Mouse (Mus musculus): Measurements from ENCODE around the gene Pdk4. TPM values are rescaled to one million over a fixed set of nuclear protein-coding genes. Genes with fewer than 3 reads are reported as not detected.

Gene Pdk4
- polyA plus RNA-seq, 1 experiment from 2014 or later: not detected

GRCm38 (mm10) chr6:5474021-5474420 is 22.1 kb downstream of the Pdk4 start:
- H3K27ac ChIP-seq: no peak overlapping the region
- H3K79me2 ChIP-seq (ENCODE audit: inconsistent target): no peaks in the 10 kb centered on the region
- no peak overlapping the region for H3K4me3 ChIP-seq (ENCODE audit: inconsistent target)
- H3K36me3 ChIP-seq (ENCODE audit: inconsistent target): no peaks in the 10 kb centered on the region
- 73% methylated on average over 1 of the region's 1 CpGs for WGBS (ENCODE audit: missing documents)

- Histone ChIP-seq H3K4me3 (ENCODE audit: inconsistent target) (no peak overlapping the region), H3K27ac (no peak overlapping the region), H3K79me2 (ENCODE audit: inconsistent target) (no peaks in the 10 kb centered on the region), H3K36me3 (ENCODE audit: inconsistent target) (no peaks in the 10 kb centered on the region)
- whole genome bisulfite sequencing (ENCODE audit: missing documents): 91% methylated on average over 2 of the region's 2 CpGs
These were observed 23.4 kb downstream of the Pdk4 start for GRCm38 (mm10) chr6:5472692-5473091.

DNA sequence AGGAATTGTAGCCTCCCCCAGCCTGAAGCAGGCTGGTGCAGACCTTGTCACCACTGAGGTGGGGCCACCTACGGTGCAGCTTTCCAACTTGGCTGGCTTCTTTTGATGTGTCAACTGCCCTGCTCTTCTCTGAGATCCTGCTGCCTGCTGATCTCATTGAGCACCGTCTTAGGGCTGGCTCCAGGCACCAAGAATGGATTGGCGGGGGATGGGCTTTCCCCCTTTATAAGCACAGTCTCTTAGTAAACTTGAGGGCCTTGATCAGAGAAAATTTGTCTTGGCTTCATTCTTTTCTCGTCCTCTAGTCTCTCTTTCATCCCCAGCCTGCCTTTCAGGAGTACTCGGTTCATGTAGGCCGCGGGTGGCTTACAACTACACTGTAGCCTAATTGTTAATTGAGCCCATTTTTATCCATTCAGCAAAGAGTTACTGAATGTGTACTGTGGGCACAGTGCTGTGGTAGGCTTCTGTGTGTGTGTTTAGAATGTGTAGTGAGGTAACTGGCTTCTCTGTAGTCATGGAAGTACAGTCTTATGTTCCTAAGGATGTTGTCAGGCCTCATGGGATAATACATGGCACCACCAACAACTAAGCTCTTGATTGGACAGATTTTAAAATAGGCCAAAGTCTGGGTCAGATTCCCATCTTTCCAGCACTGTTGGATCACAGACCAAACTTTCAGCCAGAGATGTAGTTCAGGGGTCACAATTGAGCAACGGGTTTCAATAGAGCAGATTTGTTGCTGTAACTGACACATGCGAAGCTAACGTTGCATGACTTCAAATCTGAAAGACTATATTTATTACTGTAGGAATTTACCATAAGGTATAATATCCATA is 25.4 kb downstream of the Pdk4 start:
- WGBS (ENCODE audit: missing documents): 99% methylated on average over 8 of the region's 10 CpGs
- no peaks in the 10 kb centered on the region for H3K79me2 ChIP-seq (ENCODE audit: inconsistent target)
- no peak overlapping the region for H3K4me3 ChIP-seq (ENCODE audit: inconsistent target)
- no peaks in the 10 kb centered on the region for H3K36me3 ChIP-seq (ENCODE audit: inconsistent target)
- no peak overlapping the region for H3K27ac ChIP-seq

DNA sequence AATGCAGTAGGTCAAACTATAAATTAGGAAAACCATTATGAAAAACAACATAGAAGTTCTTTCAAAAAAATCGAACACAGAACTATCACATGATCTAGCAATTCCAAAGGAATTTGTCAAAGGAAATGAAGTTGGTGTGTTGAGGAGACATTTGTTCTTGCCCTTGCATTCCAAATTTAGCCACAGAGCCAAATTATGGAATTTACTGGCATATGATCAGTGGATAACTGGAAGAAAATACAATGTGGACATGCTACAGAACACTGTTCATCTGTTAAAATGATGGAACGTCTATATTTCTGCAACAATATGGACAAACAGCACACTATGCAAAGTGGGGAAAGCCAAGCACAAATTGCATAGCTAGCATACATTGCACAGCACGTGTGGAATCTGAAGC is 40.3 kb downstream of the Pdk4 start:
- no peaks in the 10 kb centered on the region for H3K36me3 ChIP-seq (ENCODE audit: inconsistent target)
- 76% methylated on average over 3 of the region's 3 CpGs for WGBS (ENCODE audit: missing documents)
- H3K79me2 ChIP-seq (ENCODE audit: inconsistent target): no peaks in the 10 kb centered on the region
- no peak overlapping the region for H3K27ac ChIP-seq
- H3K4me3 ChIP-seq (ENCODE audit: inconsistent target): no peak overlapping the region

DNA sequence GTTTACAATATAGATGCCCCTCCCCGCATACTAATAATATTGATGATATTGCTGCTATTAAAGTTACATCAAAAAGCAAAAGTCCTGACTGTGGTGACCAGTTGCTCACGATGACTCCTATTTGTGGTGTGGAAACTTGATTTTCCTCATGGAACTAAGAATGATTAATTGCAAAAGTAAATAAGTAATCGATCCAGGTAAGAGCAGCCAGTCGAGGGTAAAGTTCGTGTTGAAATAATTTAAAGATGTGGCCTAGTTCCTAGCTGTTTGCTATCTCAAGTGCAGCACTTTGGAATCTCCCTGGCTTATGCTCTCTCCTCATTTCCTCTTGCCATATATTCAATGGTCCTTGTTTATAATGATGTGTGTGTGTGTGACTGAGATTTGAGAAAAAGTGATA is 46.2 kb downstream of the Pdk4 start:
- WGBS (ENCODE audit: missing documents): 98% methylated on average over 5 of the region's 5 CpGs
- H3K36me3 ChIP-seq (ENCODE audit: inconsistent target): no peaks in the 10 kb centered on the region
- no peak overlapping the region for H3K27ac ChIP-seq
- no peak overlapping the region for H3K4me3 ChIP-seq (ENCODE audit: inconsistent target)
- H3K79me2 ChIP-seq (ENCODE audit: inconsistent target): no peaks in the 10 kb centered on the region

DNA sequence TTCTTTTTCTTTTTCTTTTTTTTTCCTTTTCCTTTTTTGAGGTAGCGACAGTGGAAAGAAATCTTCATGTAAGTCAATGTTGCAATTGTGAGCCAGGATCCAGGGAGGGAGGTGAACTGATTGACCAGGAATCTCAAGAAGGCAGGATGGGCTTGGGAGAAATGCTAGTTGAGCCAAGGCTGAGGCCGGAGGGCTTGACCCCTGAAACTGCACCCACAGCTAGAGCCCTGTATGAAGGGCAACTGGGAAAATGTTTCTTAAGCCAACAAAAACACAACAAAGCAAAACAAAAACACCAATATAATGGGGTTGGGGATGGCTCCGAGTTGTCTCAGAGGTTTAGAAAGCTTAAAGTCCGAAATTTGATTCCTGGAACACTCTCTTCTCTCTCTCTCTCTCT is 47.7 kb downstream of the Pdk4 start:
- Histone ChIP-seq H3K4me3 (ENCODE audit: inconsistent target) (no peak overlapping the region), H3K27ac (no peak overlapping the region), H3K36me3 (ENCODE audit: inconsistent target) (no peaks in the 10 kb centered on the region), H3K79me2 (ENCODE audit: inconsistent target) (no peaks in the 10 kb centered on the region)
- 80% methylated on average over 4 of the region's 4 CpGs for WGBS (ENCODE audit: missing documents)

DNA sequence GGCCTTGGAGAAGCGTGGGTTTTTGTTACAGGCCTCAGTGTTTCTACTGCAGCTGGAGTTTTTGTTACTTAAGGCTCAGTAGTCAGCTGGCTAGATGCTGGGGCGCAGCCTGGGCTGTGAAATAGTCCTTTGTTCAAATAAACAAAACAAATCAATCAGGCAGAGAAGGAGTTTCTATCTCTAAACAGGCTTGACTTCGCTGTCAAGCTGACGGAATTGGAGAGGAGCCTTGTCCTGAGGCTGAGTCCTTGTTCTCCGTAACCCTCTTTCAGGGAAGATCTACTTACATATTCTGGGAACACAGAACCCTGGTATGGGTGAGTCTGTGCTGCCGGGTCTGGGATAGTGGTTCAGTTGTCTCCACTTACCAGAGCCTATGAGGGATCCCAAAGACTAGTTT is 48.6 kb downstream of the Pdk4 start:
- Histone ChIP-seq H3K79me2 (ENCODE audit: inconsistent target) (no peaks in the 10 kb centered on the region), H3K4me3 (ENCODE audit: inconsistent target) (no peak overlapping the region), H3K27ac (no peak overlapping the region), H3K36me3 (ENCODE audit: inconsistent target) (no peaks in the 10 kb centered on the region)
- 94% methylated on average over 6 of the region's 6 CpGs for WGBS (ENCODE audit: missing documents)

DNA sequence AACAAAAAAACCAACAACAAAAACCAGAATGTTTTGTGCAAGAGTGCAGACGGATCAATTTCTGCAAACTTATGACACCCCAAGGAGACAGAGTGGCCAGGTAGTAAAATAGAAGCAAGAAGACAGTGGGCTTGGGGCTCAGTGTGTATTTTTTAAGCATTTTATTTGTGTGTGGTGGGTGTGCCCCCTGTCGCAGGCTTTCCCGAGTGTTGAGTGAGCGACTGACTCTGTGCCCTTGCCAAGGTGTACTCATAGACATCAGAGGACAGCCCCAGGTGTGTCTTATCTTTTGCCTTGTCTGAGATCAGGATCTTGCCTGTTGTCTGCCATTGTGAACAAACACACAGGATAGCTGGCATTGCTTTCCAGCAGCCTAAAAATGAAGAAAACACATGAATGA is 49.1 kb downstream of the Pdk4 start:
- WGBS (ENCODE audit: missing documents): 93% methylated on average over 4 of the region's 4 CpGs
- no peaks in the 10 kb centered on the region for H3K36me3 ChIP-seq (ENCODE audit: inconsistent target)
- H3K27ac ChIP-seq: no peak overlapping the region
- no peaks in the 10 kb centered on the region for H3K79me2 ChIP-seq (ENCODE audit: inconsistent target)
- no peak overlapping the region for H3K4me3 ChIP-seq (ENCODE audit: inconsistent target)

DNA sequence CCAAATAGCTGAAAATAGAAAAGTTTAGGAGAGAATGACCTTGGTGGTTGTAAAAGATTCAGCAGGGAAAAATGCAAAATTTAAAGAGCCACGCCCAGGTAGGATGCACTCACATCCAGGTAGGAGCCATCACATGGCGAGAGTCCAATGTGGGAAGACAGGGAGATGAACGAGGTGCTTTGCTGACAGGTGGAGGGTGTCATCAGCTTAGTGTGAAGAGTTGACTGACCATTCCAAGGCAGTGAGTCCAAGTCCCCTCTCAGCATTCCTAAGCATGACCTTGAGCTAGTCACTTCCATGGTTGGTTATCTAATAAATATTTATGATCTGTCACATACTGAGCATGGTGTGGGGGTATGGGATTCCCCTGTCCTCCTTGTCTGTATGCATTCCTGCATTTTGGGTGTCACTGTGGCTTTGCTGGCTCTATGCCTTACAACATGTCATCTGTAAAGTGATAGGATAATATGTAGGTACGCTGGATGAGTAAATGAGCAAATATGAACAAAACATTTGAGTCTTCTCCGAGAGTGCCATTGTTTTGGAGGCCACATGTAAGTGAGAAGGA is 51.7 kb downstream of the Pdk4 start:
- Histone ChIP-seq H3K4me3 (ENCODE audit: inconsistent target) (no peak overlapping the region), H3K36me3 (ENCODE audit: inconsistent target) (no peaks in the 10 kb centered on the region), H3K27ac (no peak overlapping the region), H3K79me2 (ENCODE audit: inconsistent target) (no peaks in the 10 kb centered on the region)
- 93% methylated on average over 5 of the region's 5 CpGs for WGBS (ENCODE audit: missing documents)

GRCm38 (mm10) chr6:5443104-5443863 is 52.8 kb downstream of the Pdk4 start:
- no peak overlapping the region for H3K4me3 ChIP-seq (ENCODE audit: inconsistent target)
- H3K27ac ChIP-seq: no peak overlapping the region
- WGBS (ENCODE audit: missing documents): 47% methylated on average over 13 of the region's 13 CpGs
- H3K79me2 ChIP-seq (ENCODE audit: inconsistent target): no peaks in the 10 kb centered on the region
- H3K36me3 ChIP-seq (ENCODE audit: inconsistent target): no peaks in the 10 kb centered on the region

GRCm38 (mm10) chr6:5442316-5443085 is 53.6 kb downstream of the Pdk4 start:
- Histone ChIP-seq H3K36me3 (ENCODE audit: inconsistent target) (no peaks in the 10 kb centered on the region), H3K79me2 (ENCODE audit: inconsistent target) (no peaks in the 10 kb centered on the region), H3K27ac (no peak overlapping the region), H3K4me3 (ENCODE audit: inconsistent target) (no peak overlapping the region)
- WGBS (ENCODE audit: missing documents): 20% methylated on average over 14 of the region's 14 CpGs

GRCm38 (mm10) chr6:5441221-5441620 is 54.9 kb downstream of the Pdk4 start:
- 96% methylated on average over 6 of the region's 6 CpGs for WGBS (ENCODE audit: missing documents)
- Histone ChIP-seq H3K27ac (no peak overlapping the region), H3K4me3 (ENCODE audit: inconsistent target) (no peak overlapping the region)

DNA sequence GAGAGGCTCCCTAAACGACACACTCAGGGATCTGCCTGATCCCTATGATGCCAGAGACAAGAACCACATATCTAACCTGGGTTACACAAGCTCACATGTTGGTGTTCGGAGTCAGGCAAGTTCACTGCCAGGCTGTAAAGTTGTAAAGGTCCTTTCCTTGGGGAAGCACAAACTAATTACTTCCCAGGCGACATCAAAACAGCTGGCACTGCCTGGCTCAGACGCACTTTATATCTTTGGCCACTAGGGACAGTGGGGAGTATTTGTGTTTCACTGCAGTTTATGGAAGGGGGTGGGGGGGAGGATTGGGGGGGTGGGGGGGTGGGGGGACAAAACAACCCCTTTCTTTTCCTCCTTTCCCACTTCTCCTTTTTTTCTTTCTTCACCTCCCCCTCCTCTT is 58.4 kb downstream of the Pdk4 start:
- Histone ChIP-seq H3K4me3 (ENCODE audit: inconsistent target) (no peak overlapping the region), H3K36me3 (ENCODE audit: inconsistent target) (no peaks in the 10 kb centered on the region), H3K79me2 (ENCODE audit: inconsistent target) (no peaks in the 10 kb centered on the region), H3K27ac (no peak overlapping the region)
- 90% methylated on average over 3 of the region's 4 CpGs for WGBS (ENCODE audit: missing documents)

More at GRCm38 (mm10) chr6:5441221-5441620, 54.9 kb downstream of the Pdk4 start:
- no peaks in the 10 kb centered on the region for H3K79me2 ChIP-seq (ENCODE audit: inconsistent target)
- H3K36me3 ChIP-seq (ENCODE audit: inconsistent target): no peaks in the 10 kb centered on the region

GRCm38 (mm10) chr6:5433887-5434286 is 62.2 kb downstream of the Pdk4 start:
- H3K79me2 ChIP-seq (ENCODE audit: inconsistent target): no peaks in the 10 kb centered on the region
- no peak overlapping the region for H3K4me3 ChIP-seq (ENCODE audit: inconsistent target)
- no peaks in the 10 kb centered on the region for H3K36me3 ChIP-seq (ENCODE audit: inconsistent target)
- H3K27ac ChIP-seq: no peak overlapping the region
- 100% methylated on average over 2 of the region's 2 CpGs for WGBS (ENCODE audit: missing documents)
